ENCODE assay signal across 8 mouse cellular contexts in the genomic region with DNA sequence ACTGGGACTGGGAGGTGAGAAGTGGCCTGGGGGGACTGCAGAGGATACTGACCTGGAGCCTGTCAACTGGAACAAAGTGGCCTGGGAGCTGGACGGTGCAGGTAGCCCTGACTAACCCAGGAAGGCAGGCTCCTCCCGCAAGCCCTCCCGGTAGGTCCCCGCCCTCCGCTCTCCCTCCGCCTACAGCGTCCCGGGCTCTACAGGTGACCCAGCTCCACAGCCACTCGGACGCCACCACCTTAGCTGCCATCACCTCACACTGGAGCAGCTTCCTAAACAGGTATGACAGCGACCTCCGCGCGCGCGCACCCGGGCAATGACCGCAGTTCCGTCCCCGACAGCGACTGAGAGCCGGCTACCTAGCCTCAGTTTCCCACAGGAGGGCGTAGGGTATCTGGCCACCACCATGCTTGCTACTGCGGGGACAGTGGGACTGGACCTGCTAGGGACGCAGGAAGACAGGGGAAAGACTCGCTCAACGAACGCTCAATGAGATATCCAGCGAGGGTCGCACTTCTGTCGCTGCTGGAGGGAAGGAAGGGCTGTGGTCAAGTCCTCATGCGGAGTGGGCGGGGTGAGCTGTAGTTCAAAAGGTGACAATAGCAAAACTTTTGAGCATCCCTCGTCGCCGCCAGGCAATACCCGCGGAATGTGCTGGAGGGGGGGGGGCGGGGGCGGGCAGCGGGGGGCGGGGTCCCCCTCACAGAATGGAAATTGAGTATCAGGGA. TPM values are rescaled to one million over a fixed set of nuclear protein-coding genes. Genes with fewer than 3 reads are reported as not detected.
A peak's percentile ranks its signal among the peaks of the same experiment; 100 is the strongest.
DNase-seq lines count a peak whose midpoint lies in the region; ATAC-seq lines count a peak whose summit lies in the region.

A gene (plus strand): TSS at position 181 of the 728 bp plus-strand sequence.

- peak; percentile 33 for DNase-seq in ES-CJ7 (ENCODE audit: low read depth, low spot score)
- peak; percentile 22 for DNase-seq in embryo, embryonic 9.5 days (ENCODE audit: extremely low spot score)
- peak; percentile 15 for DNase-seq in kidney, adult 18-20 months
- peak; percentile 58 for DNase-seq in lung, postnatal 14 days
- DNase-seq in left cerebral cortex, adult 11 months (ENCODE audit: low spot score): no peak
- DNase-seq in ovary, adult 18-20 months (ENCODE audit: low spot score): no peak
- no peak for DNase-seq in right cerebral cortex, postnatal 25 days

- ATAC-seq in megakaryocyte-erythroid progenitor cell, adult 5-6 weeks (replicated peaks; ENCODE audit: low FRiP score, low TSS enrichment, poor library complexity, severe bottlenecking): no peak

RNA-seq across cellular contexts. Expression of the gene that starts here (rescaled TPM):
- not detected in 2 replicates for total RNA-seq in megakaryocyte-erythroid progenitor cell, adult 5-6 weeks (2014; fragmentation: Nextera tagmentation)
- not detected in 2 replicates for total RNA-seq in megakaryocyte-erythroid progenitor cell, adult 5-6 weeks (2017)

Comparison
In these comparisons a context has a peak if more than half of its experiments do, and no peak if none do; other contexts are left out.
1. DNase-seq: peak in ES-CJ7 (single experiment), embryo, embryonic 9.5 days (single experiment), kidney, adult 18-20 months (single experiment) and lung, postnatal 14 days (single experiment); none in left cerebral cortex, adult 11 months (single experiment), ovary, adult 18-20 months (single experiment) and right cerebral cortex, postnatal 25 days (single experiment).